Mouse (Mus musculus) CH12F3 (cell line): ENCODE results near the gene Mcpt4.
"Not testable (repeated sequence)": the region's sequence is repeated elsewhere in the genome, so short reads cannot be mapped to it uniquely, and the experiment has no call there.

Source experiments
- in situ Hi-C: fragments of 300-500 bp; cut with MboI; formaldehyde crosslinking; loops from 2 replicates; pipeline ENCODE4 v1.14.3; 2020; ENCODE audit warnings: low sequenced_read_pairs

Gene Mcpt4

GRCm38 (mm10) chr14:56062213-56062612 lies at the start of gene Mcpt4:
Mcpt4 (minus strand) TSS chr14:56062313.
- in situ Hi-C loops: not testable (repeated sequence)

DNA sequence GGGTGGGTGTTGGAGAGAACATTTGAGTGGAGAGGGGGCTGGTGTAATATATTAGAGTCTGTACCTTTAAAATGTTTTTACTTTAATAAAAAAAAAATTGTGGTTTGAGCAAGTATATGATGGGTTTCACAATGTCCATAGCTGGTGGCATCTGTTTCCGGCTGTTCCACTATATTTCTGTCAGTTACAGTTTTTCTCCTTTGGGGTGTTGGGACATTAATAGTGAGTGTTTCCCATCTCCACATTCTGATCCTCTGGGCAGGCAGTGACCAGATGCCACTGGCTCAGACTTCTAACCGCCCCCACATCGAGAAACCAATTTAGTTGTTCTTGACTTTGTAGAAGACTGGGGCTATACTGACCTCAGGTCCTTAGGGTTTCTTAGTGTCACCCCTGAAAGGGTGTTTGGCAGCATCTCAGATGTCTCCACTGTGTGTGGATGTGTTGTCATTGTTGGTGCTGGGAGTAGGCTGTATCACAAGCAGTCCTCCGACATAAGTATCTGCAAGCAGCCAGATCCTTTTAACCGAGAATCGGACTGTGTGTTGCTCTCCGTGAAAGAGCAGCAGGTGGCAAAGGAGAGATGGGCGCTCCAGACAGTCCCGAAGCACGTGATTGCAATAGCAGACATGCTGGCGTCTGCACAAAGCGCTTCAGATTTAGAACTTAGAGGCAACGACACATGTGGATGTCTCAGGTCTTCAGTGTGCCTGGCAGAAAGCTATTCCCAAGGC lies 43.5 kb upstream of the Mcpt4 start:
- in situ Hi-C loops: no loop called here

DNA sequence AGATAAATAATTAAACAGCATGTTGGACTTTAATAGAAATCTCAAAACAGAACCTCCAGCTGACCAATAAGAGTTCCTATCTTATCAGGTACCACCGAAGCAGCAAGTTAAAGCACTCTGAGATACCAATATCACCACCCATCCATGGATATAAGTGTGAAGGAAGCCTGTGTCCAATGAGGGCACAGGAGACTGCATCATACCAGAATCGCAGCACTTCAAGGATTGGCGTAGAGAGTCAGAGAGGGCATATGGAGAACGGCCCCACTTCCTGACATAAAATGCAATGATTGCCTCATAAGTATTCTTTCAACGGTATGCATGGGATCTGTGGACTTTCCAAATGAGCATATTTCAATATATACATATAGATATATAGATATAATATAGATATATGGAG lies 42.9 kb upstream of the Mcpt4 start:
- in situ Hi-C loops: no loop called here

- in situ Hi-C loops: no loop called here
Measured at GRCm38 (mm10) chr14:56103452-56103851, 41.3 kb upstream of the Mcpt4 start.

DNA sequence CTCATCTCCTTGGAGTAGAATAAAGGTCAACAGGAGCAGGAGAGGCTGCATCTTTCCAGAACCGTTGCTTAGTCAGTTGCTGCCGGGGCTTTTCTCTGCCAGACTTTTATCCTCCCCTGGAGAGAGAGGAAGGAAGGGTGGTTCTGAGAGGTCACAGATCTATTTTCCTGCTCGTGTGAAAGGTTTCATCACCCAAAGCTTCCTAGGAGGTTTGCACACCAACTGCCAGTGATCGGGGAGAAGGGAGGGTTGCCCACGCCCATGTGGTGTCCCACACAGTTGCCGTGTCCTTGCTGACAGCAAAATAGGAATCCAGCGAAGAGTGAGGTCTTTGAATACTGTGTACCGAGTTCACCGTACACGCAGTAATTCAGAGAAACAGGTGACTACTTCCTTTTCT lies 40.3 kb upstream of the Mcpt4 start, which contains the start of gene Ctsg:
Gene Ctsg (minus strand): TSS at position 189 of the 400 bp plus-strand sequence.
- in situ Hi-C loops: no loop called here

DNA sequence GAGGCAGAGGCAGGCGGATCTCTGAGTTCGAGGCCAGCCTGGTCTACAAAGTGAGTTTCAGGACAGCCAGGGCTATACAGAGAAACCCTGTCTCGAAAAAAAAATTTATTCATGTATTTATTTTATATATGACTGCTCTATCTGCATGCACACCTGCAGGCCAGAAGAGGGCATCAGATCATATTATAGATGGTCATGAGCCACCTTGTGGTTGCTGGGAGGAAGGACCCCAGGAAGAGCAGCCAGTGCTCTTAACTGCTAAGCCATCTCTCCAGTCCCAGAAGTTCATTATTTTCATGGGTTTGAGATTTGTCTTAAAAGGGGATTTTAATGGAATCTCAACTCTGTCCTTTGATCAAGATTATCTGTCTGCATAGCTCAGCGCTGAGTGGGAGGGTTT lies 36.8 kb upstream of the Mcpt4 start:
- in situ Hi-C loops: no loop called here

DNA sequence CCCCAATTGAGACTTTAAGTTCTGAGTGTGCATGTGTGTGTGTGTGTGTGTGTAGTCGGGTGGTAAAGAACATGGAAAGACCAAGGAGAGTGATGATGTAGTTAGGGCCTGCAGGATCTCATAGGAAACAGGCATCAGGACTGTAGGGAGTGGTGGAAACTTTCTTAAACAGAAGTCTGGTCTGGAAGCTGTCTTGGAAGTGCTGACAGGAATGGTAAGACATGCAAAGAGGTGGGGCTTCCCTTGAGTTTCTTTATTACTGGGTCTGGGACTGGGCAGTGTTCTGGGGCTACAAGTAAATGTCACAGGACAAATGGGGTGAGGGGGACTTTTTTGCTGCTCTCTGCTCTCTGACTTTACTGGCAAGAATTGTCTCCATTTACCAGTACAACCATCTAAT lies 35.5 kb upstream of the Mcpt4 start:
- in situ Hi-C loops: no loop called here

DNA sequence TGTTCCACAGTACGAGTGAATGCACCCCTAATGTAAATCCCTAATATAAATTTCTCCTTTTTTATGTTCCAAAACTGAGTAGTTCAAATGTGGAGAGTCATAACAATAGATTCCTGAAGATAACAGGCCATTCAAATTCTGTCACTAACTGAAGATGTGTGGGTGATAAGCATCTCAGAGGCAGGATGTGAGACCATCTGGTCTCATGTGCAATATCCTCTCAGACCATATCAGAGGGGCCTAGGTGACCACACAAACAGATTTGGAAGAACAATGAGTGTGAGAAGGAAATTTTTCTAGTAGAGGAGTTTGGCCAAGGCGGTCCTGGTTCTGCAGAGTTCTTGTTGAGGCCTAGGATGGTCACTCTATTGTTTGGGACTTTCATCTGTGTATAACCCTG lies 31.2 kb upstream of the Mcpt4 start:
- in situ Hi-C loops: no loop called here

DNA sequence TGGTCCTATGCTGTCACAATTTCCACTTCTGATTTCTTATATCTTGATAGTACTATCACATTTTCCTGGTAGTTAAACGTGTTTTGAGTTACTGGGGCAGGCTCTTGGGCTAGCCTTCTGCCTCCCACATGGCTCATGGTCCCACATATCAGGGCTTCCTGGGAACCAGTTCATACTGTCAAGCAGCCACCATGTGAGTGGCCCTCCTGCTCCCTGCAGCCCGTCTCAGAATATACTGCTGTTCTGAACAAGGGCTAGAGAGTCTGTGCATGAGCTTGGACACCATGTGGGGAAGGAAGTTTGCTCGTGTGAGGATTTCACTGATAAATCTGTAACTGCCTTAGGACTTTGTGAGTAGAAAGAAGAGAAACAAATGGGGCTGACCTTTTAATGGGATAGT lies 24.6 kb upstream of the Mcpt4 start:
- in situ Hi-C loops: no loop called here

DNA sequence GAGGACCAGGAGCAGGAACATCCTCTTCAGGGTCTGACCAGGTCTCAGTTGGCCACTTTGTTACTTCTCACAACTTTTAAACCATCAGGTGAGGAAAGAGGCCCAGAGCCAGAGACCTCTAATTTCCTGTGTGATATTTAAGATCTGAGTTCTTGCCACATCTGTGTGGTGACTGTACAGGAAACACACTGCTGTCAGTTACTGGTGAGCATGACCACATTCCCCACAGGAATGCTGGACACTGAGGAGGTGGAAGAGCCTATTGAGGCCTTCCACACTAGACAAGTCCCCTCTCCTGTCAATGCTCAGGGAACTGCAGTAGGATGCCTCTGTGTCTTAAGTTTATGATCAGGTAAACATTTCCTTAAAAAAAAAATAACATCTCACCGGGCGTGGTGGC lies 23.1 kb upstream of the Mcpt4 start, which contains the start of gene Mcpt8:
Gene Mcpt8 (minus strand): TSS at position 107 of the 400 bp plus-strand sequence.
- in situ Hi-C loops: no loop called here

DNA sequence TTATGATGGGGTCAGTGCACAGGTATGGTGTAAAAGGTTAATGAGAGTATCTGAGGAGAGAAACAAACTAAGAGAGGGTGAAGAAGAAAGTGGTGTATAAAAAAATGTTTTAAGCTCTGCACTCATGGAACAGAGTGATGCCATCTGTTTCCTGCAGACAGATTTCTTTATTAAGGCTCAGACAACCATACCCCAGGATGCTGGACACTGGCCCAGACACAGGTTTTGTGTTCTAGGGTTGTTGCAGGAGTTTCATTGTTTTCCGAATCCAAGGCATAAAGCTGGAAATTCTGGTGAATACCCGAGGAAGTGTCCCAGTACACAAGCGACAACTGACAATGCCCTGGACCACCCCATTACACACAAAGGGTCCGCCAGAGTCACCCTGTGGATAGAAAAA lies 19.9 kb upstream of the Mcpt4 start:
- in situ Hi-C loops: no loop called here

DNA sequence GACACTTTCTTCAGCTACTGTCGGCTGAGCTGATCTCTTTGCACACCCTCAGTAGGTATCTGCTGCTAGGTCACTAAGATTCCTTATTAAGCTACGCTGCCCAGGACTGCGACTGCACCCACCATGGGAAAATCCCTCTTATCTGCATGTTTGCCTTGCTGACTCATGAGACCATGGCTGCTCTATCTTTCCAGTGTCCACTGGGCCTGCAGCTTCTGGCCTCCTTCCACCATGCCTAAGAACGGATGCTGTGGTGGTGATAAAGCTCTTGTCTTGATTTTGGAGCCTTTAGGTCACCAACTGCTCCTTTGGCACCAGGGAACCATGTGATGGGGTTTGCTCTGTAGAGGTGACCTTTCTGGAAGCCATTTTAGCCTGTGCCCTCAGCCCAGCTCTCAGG lies 4.4 kb downstream of the Mcpt4 start:
- in situ Hi-C loops: no loop called here

DNA sequence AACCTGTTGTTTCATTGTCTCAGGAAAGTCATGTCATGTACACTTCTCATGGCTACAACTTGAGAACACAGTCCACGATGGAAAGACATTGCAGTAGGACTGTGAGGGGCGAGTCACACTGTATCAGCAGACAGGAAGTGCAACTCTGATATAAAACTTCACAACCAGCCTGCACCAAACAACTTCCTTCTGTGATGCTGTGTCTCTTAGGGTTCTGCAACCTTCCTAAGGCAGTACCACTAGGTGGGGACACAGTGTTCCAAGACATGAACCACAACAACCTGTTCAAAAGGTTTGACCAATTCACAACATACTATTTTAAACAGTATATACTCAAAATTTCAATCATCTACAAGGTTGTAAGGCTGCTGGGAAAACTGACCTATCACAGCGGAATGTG lies 6.7 kb downstream of the Mcpt4 start:
- in situ Hi-C loops: no loop called here

DNA sequence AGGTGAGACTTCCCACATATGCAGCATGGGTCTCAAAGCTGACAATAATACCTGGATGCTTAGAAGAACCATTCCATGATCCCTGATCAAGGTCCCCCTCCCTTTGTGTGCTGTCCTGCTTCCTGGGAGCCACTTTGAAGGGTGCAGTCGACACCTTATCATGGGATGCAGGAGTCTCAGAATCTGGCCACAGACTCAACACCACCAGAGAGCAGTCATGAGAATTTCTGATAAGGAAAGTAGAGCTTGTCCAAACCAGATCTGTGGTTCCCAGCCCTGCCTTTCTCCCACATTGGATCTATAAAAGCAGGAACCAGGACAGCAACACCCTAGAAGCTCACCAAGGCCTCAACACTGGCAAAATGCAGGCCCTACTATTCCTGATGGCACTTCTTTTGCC lies 20.3 kb downstream of the Mcpt4 start, which contains the start of gene Mcpt2:
Gene Mcpt2 (plus strand): TSS at position 250 of the 400 bp plus-strand sequence.
- in situ Hi-C loops: not testable (repeated sequence)

- in situ Hi-C loops: no loop called here
Measured at GRCm38 (mm10) chr14:56034433-56034832, 27.7 kb downstream of the Mcpt4 start.

GRCm38 (mm10) chr14:56030395-56030794 lies 31.7 kb downstream of the Mcpt4 start, which contains the start of gene Mcpt9:
Mcpt9 (minus strand) TSS chr14:56030495.
- in situ Hi-C loops: not testable (repeated sequence)

DNA sequence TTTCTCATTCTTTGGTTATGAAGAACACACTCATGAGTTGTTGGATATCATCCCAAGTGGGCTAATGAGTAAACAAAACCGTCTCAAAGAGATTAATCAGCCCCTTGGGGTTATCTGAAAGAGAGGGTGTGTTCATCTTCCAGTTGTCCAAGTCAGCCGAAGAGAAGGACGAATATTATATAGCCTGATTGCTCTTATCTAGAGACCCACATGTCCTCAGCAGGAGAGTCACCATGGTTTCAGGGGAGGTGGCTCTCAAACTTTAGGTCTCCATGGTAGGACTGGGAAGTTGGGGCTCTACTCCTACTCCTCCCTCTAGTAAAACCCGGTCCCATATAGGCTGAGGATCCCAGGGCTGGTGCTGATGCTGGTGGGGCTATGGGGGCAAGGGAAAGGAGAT lies 40.8 kb downstream of the Mcpt4 start:
- in situ Hi-C loops: not testable (repeated sequence)

DNA sequence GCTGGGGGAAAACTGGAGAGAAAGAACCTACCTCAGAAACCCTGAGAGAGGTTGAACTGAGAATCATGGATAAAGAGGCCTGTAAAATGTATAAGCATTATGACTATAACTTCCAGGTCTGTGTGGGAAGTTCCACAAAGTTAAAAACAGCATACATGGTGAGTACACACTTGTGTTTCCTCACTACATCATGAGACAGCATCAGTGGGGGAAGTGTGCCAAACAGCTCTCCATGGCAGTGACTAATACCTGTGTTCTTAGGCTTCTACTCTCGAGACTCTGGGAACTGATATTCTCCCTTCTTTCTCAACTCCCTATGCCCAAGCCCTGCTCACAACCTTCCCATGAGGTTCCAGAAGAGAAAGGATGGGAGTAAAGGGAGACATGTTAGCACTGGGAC lies 42.7 kb downstream of the Mcpt4 start:
- in situ Hi-C loops: no loop called here

DNA sequence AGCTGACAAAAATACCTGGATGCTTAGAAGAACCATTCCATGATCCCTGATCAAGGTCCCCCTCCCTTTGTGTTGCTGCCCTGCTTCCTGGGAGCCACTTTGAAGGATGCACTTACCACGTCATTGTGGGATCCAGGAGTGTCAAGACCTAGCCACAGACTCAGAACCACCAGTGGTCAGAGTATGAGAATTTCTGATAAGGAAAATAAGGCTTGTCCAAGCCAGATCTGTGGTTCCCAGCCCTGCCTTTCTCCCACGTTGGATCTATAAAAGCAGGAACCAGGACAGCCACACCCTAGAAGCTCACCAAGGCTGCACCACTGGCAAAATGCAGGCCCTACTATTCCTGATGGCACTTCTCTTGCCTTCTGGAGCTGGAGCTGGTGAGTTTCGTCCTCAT lies 44.4 kb downstream of the Mcpt4 start, which contains the start of gene Mcpt1:
Gene Mcpt1 (plus strand): TSS at position 301 of the 400 bp plus-strand sequence.
- in situ Hi-C loops: not testable (repeated sequence)

DNA sequence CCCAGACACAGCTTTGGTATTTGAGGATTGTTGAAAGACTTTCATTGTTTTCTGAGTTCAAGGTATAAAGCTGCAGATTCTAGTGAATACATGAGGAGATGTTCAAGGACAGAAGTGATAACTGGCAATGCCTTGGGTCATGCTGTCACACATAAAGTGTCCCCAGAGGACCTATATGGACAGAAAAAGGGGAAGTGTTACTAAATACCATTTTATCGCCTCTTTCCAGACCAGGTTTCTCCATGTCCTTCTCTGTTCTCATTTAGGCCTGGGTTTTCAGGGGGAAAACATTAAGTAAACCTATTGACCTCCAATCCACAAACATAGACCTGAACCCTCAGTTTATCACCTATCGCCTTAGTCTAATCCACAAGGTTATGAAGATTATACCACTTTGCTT lies 48.2 kb downstream of the Mcpt4 start:
- in situ Hi-C loops: no loop called here

GRCm38 (mm10) chr14:56013147-56013546 lies 49.0 kb downstream of the Mcpt4 start:
- in situ Hi-C loops: no loop called here
